Mouse (Mus musculus): ENCODE measurements around the gene Slc16a14.

DNA sequence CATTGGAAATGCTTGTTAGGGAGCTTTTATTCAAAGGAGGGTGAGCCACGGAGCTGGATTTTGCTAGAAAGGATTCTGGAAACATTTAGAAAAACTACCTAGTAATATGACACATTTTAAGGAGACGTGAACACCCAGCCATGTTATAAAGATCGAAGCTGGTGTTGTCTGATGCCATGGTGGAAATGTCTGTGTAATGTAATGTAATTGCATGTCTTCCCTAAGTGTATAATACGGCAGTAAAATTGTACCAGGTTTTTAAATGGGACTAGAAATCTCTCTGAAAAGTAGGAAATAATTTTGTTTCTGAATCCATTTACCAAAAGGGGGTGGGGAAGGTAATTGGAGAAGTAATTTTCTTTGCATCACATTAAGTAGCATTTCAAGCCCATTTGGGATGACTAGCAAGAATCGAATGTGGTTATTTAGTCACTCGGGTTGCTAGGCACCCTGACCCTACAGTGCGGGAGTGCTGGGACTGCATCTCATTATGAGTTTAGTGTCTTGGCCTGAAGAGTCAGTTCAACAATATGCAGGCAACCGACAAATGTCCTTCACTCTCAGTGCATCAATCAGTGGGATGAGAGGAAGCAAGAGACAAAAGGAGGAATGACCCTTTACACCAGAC lies 24.6 kb downstream of the Slc16a14 start:
- TF ChIP-seq CTCF (conservative IDR thresholded peaks at IDR 0.05 in 1 of 2, IDR thresholded peaks at IDR 0.05 in 1 of 2; ENCODE audit: low read depth in 2 of 2, low read length in 2 of 2): no peak
- TF ChIP-seq POLR2A (IDR thresholded peaks at IDR 0.05; ENCODE audit: low read depth, low read length): no peak
- no peak for TF ChIP-seq TCF12 (IDR thresholded peaks at IDR 0.05; ENCODE audit: low read depth, low read length)

Measured in CH12.LX (cell line).